Mouse (Mus musculus): ENCODE measurements around the gene Lpp. TPM values are rescaled to one million over a fixed set of nuclear protein-coding genes. Genes with fewer than 3 reads are reported as not detected.

Gene Lpp
- polyA plus RNA-seq, 1 experiment from 2014 or later, result 69.5 TPM

GRCm38 (mm10) chr16:24506740-24507139 lies 113.4 kb downstream of the Lpp start:
- 50% methylated on average over 4 of the region's 4 CpGs for WGBS

GRCm38 (mm10) chr16:24507927-24508540 lies 114.7 kb downstream of the Lpp start:
- Histone ChIP-seq H3K9me3 (no peaks in the 10 kb centered on the region), H3K4me2 (no peak overlapping the region), H3K4me1 (no peaks in the 10 kb centered on the region), H3K36me3 (no peaks in the 10 kb centered on the region), H3K9ac (no peak overlapping the region), H3K4me3 (replicated peaks) (no peak overlapping the region), H3K27ac (no peak overlapping the region), H3K27me3 (replicated peaks) (no peaks in the 10 kb centered on the region)
- WGBS, result 84% methylated on average over 5 of the region's 5 CpGs
- ATAC-seq (ENCODE audit: insufficient read depth, low FRiP score, low read depth), result no peak

More at GRCm38 (mm10) chr16:24506740-24507139, 113.4 kb downstream of the Lpp start:
- Histone ChIP-seq H3K36me3 (no peaks in the 10 kb centered on the region), H3K4me3 (replicated peaks) (no peak overlapping the region), H3K9ac (no peak overlapping the region), H3K4me2 (no peak overlapping the region), H3K9me3 (no peaks in the 10 kb centered on the region), H3K27me3 (replicated peaks) (no peaks in the 10 kb centered on the region), H3K27ac (no peak overlapping the region), H3K4me1 (no peaks in the 10 kb centered on the region)
- ATAC-seq (ENCODE audit: insufficient read depth, low FRiP score, low read depth), result no peak

DNA sequence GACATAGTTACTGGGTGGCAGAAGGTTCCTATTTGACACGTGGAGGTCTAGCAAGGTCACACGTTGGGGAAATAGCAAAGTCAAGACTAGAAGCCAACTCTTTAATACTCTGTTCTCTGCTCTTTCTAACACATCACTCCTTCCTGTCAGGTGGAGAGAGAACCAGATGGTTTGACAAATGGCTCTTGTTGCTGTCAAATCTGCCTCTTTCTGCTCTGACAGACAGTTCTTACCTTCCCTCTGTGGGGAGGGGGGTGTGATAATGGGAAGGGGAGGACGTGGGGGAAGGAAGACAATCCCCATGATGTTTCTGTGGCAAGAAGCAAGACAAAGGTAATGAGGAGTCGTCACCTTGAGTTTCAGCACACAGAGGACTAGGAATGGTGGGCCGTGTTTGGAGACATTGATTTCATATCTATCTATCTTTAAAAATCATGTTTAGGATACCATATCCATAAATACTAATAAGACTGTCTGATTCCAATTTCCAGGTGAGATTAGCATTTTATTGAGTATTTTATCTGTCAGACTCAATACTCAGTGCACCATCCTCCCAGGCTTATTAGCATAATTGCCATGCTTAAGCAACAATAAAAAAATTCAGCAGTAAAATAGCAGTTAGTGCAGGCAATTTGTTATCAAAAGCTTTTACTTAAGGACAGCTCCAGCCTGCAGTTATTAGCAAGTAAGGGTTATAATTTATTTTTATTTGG lies 115.9 kb downstream of the Lpp start:
- no peaks in the 10 kb centered on the region for H3K27me3 ChIP-seq (replicated peaks)
- H3K4me3 ChIP-seq (replicated peaks), result no peak overlapping the region
- WGBS, result 64% methylated on average over 5 of the region's 5 CpGs
- H3K9me3 ChIP-seq, result no peaks in the 10 kb centered on the region
- no peaks in the 10 kb centered on the region for H3K4me1 ChIP-seq
- no peak overlapping the region for H3K27ac ChIP-seq
- no peak for ATAC-seq (ENCODE audit: insufficient read depth, low FRiP score, low read depth)
- no peak overlapping the region for H3K4me2 ChIP-seq
- H3K9ac ChIP-seq, result no peak overlapping the region
- H3K36me3 ChIP-seq, result no peaks in the 10 kb centered on the region

DNA sequence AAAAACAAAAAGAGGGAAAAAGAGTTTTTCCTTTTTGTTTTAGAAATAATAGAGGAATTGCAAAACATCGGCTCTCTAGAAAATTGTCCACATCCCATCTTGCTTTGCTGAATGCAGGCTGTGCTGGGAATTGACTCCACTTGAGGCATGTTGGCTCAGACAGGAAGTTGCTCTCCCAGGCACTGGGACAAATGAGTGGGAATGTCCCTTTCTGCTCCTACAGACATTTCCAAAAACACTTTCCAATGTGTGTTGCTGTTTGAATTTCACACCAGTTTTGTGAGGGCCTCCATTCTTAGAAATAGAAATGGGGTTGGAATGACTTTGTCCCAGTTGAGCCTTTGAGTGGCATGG lies 116.5 kb downstream of the Lpp start:
- 78% methylated on average over 1 of the region's 1 CpGs for WGBS
- Histone ChIP-seq H3K4me2 (no peak overlapping the region), H3K36me3 (no peaks in the 10 kb centered on the region), H3K4me3 (replicated peaks) (no peak overlapping the region), H3K9me3 (no peaks in the 10 kb centered on the region), H3K4me1 (no peaks in the 10 kb centered on the region), H3K9ac (no peak overlapping the region), H3K27ac (no peak overlapping the region), H3K27me3 (replicated peaks) (no peaks in the 10 kb centered on the region)
- ATAC-seq (ENCODE audit: insufficient read depth, low FRiP score, low read depth), result no peak

DNA sequence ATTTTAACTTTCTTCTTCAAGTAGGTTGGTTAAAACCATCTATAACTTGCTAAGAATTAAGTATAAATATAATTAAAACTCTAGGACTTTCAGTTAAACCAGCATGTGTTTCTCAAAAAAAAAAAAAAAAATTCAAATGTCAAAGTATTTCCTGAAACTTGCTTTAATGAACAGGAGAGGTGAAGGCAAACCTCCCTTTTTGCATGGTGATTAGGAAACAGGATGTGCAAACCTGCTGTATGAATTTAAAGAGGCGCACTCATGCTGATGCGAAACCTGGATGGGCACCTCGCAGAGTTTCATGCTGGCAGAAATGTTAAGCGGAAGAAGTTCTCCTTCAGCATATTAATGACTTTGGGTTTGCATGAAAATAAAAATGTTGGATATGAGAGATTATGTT lies 119.9 kb downstream of the Lpp start:
- WGBS, result 94% methylated on average over 4 of the region's 4 CpGs
- no peaks in the 10 kb centered on the region for H3K4me1 ChIP-seq
- no peaks in the 10 kb centered on the region for H3K36me3 ChIP-seq
- no peaks in the 10 kb centered on the region for H3K27me3 ChIP-seq (replicated peaks)
- no peaks in the 10 kb centered on the region for H3K9me3 ChIP-seq
- no peak overlapping the region for H3K27ac ChIP-seq
- no peak overlapping the region for H3K9ac ChIP-seq
- no peak overlapping the region for H3K4me3 ChIP-seq (replicated peaks)
- H3K4me2 ChIP-seq, result no peak overlapping the region
- no peak for ATAC-seq (ENCODE audit: insufficient read depth, low FRiP score, low read depth)

DNA sequence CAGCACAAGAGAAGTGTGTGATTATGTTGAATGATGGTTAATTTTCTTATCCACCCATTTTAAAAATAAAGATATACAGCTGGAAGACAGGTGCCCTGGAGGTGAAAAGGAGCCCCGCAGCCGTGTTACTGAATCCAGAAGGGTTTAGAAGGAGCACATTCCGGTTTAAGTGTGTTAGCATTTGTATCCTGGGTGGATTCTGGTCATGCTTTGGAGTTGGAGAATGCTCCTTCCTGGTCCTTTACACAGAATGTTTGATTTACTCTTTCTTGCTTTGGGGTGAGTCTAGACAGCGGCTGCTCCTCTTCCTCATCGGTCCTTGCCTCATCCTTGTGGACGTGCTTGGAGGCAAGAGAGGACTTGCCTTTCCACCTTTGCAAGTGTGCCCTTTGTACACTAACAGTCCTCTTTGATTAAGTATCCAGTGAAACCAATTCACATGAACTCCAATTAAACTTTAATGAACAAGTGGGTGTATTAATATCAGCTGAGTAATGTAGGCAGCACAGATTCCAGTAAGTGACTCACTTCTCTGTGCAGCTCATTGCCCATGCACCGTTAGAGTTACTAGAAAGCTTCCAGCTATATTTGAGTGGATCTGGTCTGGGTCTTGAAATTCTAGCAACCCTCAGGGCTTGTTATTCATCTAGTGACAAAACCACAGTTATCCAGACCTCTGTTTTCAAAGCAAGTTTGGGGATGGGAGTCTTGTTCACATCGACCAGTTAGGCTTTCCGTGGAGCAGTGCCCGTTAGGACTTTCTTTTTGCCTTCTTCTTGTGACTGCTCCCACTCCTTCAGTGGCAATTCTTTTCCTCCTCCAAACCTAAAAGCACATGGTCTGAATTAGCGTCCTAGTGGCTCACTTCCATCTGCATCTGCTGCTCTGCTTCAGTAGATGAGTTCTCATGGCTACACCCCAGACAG lies 121.8 kb downstream of the Lpp start:
- ATAC-seq (ENCODE audit: insufficient read depth, low FRiP score, low read depth), result no peak
- WGBS, result 75% methylated on average over 11 of the region's 11 CpGs
- Histone ChIP-seq H3K4me2 (no peak overlapping the region), H3K4me3 (replicated peaks) (no peak overlapping the region), H3K27ac (no peak overlapping the region), H3K27me3 (replicated peaks) (no peaks in the 10 kb centered on the region), H3K9me3 (no peaks in the 10 kb centered on the region), H3K36me3 (no peaks in the 10 kb centered on the region), H3K4me1 (no peaks in the 10 kb centered on the region), H3K9ac (no peak overlapping the region)

- Histone ChIP-seq H3K27ac (no peak overlapping the region), H3K9ac (no peak overlapping the region), H3K9me3 (no peaks in the 10 kb centered on the region), H3K27me3 (replicated peaks) (no peaks in the 10 kb centered on the region), H3K4me3 (replicated peaks) (no peak overlapping the region), H3K4me2 (no peak overlapping the region), H3K36me3 (no peaks in the 10 kb centered on the region), H3K4me1 (no peaks in the 10 kb centered on the region)
- WGBS, result 60% methylated on average over 3 of the region's 3 CpGs
- no peak for ATAC-seq (ENCODE audit: insufficient read depth, low FRiP score, low read depth)
These were observed 123.7 kb downstream of the Lpp start for GRCm38 (mm10) chr16:24516993-24517392.

GRCm38 (mm10) chr16:24517501-24518042 lies 124.3 kb downstream of the Lpp start:
- 63% methylated on average over 9 of the region's 9 CpGs for WGBS
- no peak for ATAC-seq (ENCODE audit: insufficient read depth, low FRiP score, low read depth)
- no peak overlapping the region for H3K4me3 ChIP-seq (replicated peaks)

GRCm38 (mm10) chr16:24518785-24519184 lies 125.5 kb downstream of the Lpp start:
- H3K4me1 ChIP-seq, result no peaks in the 10 kb centered on the region
- H3K9me3 ChIP-seq, result no peaks in the 10 kb centered on the region
- no peak overlapping the region for H3K4me2 ChIP-seq
- ATAC-seq (ENCODE audit: insufficient read depth, low FRiP score, low read depth), result no peak
- no peak overlapping the region for H3K9ac ChIP-seq
- no peaks in the 10 kb centered on the region for H3K36me3 ChIP-seq
- H3K4me3 ChIP-seq (replicated peaks), result no peak overlapping the region
- no peaks in the 10 kb centered on the region for H3K27me3 ChIP-seq (replicated peaks)
- WGBS, result 65% methylated on average over 7 of the region's 7 CpGs
- H3K27ac ChIP-seq, result no peak overlapping the region

More at GRCm38 (mm10) chr16:24517501-24518042, 124.3 kb downstream of the Lpp start:
- H3K27ac ChIP-seq, result no peak overlapping the region
- no peaks in the 10 kb centered on the region for H3K9me3 ChIP-seq
- no peaks in the 10 kb centered on the region for H3K36me3 ChIP-seq
- H3K4me1 ChIP-seq, result no peaks in the 10 kb centered on the region
- H3K9ac ChIP-seq, result no peak overlapping the region
- no peak overlapping the region for H3K4me2 ChIP-seq
- H3K27me3 ChIP-seq (replicated peaks), result no peaks in the 10 kb centered on the region

DNA sequence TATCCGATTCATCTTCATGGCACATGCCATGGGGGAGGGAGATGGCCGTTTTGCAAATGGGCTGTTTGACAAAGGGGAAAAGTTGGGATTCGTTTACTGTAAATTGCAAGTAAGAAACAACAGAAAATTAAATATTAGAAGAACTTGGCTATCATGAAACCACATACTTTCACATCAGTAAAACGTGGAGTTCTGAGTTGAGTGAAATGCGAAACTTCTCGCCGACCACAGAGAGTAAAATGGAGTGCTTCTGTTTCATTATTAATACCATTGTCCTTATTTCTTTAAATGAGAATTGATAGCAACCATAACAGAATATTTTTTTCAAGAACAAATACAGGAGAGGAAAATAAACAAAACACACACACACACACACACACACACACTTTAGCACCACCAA lies 133.9 kb downstream of the Lpp start:
- H3K9me3 ChIP-seq, result no peaks in the 10 kb centered on the region
- no peak overlapping the region for H3K4me3 ChIP-seq (replicated peaks)
- H3K4me1 ChIP-seq, result no peaks in the 10 kb centered on the region
- ATAC-seq (ENCODE audit: insufficient read depth, low FRiP score, low read depth), result no peak
- WGBS, result 90% methylated on average over 7 of the region's 7 CpGs
- no peak overlapping the region for H3K27ac ChIP-seq
- H3K4me2 ChIP-seq, result no peak overlapping the region
- no peak overlapping the region for H3K9ac ChIP-seq
- no peaks in the 10 kb centered on the region for H3K27me3 ChIP-seq (replicated peaks)
- no peaks in the 10 kb centered on the region for H3K36me3 ChIP-seq

- H3K36me3 ChIP-seq, result no peaks in the 10 kb centered on the region
- WGBS, result 77% methylated on average over 2 of the region's 2 CpGs
- H3K27ac ChIP-seq, result no peak overlapping the region
- H3K9me3 ChIP-seq, result no peaks in the 10 kb centered on the region
- ATAC-seq (ENCODE audit: insufficient read depth, low FRiP score, low read depth), result no peak
- H3K27me3 ChIP-seq (replicated peaks), result no peaks in the 10 kb centered on the region
- H3K4me1 ChIP-seq, result no peaks in the 10 kb centered on the region
- H3K9ac ChIP-seq, result no peak overlapping the region
- H3K4me2 ChIP-seq, result no peak overlapping the region
- H3K4me3 ChIP-seq (replicated peaks), result no peak overlapping the region
These were observed 138.4 kb downstream of the Lpp start for GRCm38 (mm10) chr16:24531681-24532080.

DNA sequence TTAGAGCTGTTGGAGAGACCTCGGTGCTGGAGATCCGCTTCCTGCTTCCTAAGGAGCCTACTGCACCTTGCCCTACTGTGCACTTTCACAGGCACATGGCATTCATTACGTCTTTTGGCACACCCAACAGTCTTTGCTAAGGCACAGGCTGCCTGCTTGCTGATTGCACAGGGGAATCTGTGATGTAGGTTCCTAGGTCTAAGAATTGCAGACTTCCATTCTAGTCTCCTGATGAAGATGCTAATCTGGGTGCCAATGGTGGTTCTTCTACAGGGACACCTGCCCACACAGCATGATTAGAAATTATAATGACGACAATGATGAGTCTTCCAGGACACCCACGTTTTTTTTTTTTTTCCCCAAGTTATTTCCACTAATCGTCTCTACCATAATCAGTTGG lies 141.9 kb downstream of the Lpp start:
- 90% methylated on average over 6 of the region's 6 CpGs for WGBS
- no peaks in the 10 kb centered on the region for H3K27me3 ChIP-seq (replicated peaks)

More for the DNA sequence above, 141.9 kb downstream of the Lpp start:
- Histone ChIP-seq H3K9me3 (no peaks in the 10 kb centered on the region), H3K4me1 (no peaks in the 10 kb centered on the region), H3K4me2 (no peak overlapping the region), H3K4me3 (replicated peaks) (no peak overlapping the region), H3K36me3 (no peaks in the 10 kb centered on the region), H3K9ac (no peak overlapping the region), H3K27ac (no peak overlapping the region)
- ATAC-seq (ENCODE audit: insufficient read depth, low FRiP score, low read depth), result no peak

All from stomach, embryonic 15.5 days (tissue).